Mouse (Mus musculus) v-Abl transformed pro-B cells (cell line): ENCODE results near the gene Atp8a1.

Experiments used
- in situ Hi-C, 2 experiments: fragments of 400-800 bp; cut with MboI; formaldehyde crosslinking; loops; one replicate each; pipeline ENCODE4 v1.15.1; 2025; ENCODE audit not compliant: unreplicated experiment in 2 of 2

Gene Atp8a1

GRCm38 (mm10) chr5:67797006-67797958 is 50.0 kb downstream of the Atp8a1 start:
- in situ Hi-C loops = no loop called here

- in situ Hi-C loops = no loop called here
These were observed 53.0 kb downstream of the Atp8a1 start for GRCm38 (mm10) chr5:67794129-67794800.

- in situ Hi-C loops = no loop called here
These were observed 64.5 kb downstream of the Atp8a1 start for GRCm38 (mm10) chr5:67782775-67783174.

- in situ Hi-C loops = no loop called here
These were observed 69.2 kb downstream of the Atp8a1 start for GRCm38 (mm10) chr5:67778026-67778425.

- in situ Hi-C loops = no loop called here
These were observed 73.0 kb downstream of the Atp8a1 start for GRCm38 (mm10) chr5:67774186-67774585.

GRCm38 (mm10) chr5:67768708-67769107 is 78.5 kb downstream of the Atp8a1 start:
- in situ Hi-C loops = loop anchor here in 1 of 2 experiments (10.0 kb wide), 1 partner anchor 56 kb away; no protein-coding TSS in a partner anchor

GRCm38 (mm10) chr5:67764798-67765197 is 82.4 kb downstream of the Atp8a1 start:
- in situ Hi-C loops = loop anchor here in 1 of 2 experiments (10.0 kb wide), 1 partner anchor 60 kb away; no protein-coding TSS in a partner anchor

GRCm38 (mm10) chr5:67758126-67758525 is 89.1 kb downstream of the Atp8a1 start:
- in situ Hi-C loops = loop anchor here (5.0 to 10.0 kb wide), 4 partner anchors 89 to 357 kb away; partner anchors contain the start of gene Atp8a1 (in 2 of the 2)

DNA sequence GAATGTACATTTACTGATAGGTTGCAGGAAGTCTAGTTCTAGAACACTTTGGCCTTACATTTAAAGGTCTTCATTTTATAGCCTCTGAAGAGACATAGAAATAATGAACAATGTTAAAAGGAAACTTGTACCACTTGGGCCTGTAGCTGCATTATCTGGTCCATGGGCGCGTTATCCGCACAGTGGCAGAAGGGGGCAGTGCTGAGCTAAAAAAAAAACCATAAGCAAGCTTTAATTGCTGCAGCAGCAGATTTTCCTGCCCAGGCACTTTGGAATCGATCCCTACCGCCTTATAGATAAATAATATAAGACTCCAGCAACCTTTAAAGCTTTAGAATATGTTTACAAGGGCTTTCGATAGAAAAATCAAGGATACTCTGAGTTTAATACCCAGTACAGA is 91.1 kb downstream of the Atp8a1 start:
- in situ Hi-C loops = loop anchor here (5.0 to 10.0 kb wide), 4 partner anchors 91 to 359 kb away; partner anchors contain the start of gene Atp8a1 (in 2 of the 2)

DNA sequence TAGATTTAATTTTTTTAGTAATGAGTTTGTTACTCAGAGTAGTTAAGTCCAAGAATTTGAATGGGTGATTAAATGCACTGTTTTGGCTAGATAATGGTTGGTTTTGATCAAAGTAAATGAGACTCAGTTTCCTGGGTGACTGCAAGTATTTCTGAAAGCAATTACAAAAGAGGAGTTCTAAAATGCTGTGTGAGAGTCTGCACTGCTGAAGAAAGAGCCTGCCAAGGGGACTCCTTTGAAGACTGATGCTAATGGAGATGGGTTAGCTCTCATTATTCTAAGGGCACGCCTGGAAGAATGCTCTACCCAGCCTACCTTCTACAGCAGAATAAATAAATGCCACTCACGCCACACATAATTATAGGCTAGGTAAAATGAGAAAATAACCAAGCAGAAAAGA is 94.2 kb downstream of the Atp8a1 start:
- in situ Hi-C loops = loop anchor here (10.0 kb wide), 1 partner anchor 362 kb away; no protein-coding TSS in a partner anchor

DNA sequence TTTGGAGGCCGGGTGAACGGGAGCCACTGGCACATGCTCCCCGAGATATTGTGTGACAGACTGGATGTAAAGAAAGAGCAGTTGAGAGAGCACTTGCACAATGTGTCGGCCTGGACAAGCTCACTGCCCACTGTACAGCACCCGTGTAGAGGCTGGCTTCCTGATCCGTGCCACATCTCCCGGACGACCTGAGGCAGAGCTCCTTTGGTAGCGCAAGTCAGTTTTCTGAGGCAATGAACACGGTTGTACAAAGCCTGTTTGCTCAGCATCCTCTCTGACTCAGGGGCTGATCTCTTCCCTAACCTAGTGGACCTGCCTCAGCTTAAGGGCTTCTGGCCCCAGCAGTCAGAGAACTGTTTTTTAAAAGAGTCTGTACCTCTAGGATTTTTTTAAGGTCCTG is 94.6 kb downstream of the Atp8a1 start:
- in situ Hi-C loops = loop anchor here (10.0 kb wide), 1 partner anchor 362 kb away; no protein-coding TSS in a partner anchor

DNA sequence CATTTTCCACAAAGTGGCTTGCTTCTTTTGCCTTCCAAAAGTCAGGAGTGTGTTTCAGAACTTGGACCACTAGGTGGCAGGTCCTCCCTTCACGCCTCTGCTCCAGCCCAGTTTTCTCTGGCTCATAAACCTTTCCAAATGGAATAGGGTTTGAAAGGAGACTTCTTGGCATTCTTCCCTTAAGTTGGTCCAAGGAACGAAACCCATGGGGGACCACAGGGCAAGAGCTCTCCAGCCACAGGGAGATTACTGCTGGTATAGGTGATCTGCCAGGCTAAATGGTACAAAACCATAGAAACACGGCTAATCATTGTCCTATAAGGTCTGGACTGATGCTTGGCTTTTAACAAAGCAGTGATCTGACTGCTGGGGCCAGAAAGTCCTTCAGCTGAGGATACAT is 95.2 kb downstream of the Atp8a1 start:
- in situ Hi-C loops = loop anchor here (10.0 kb wide), 1 partner anchor 363 kb away; no protein-coding TSS in a partner anchor

DNA sequence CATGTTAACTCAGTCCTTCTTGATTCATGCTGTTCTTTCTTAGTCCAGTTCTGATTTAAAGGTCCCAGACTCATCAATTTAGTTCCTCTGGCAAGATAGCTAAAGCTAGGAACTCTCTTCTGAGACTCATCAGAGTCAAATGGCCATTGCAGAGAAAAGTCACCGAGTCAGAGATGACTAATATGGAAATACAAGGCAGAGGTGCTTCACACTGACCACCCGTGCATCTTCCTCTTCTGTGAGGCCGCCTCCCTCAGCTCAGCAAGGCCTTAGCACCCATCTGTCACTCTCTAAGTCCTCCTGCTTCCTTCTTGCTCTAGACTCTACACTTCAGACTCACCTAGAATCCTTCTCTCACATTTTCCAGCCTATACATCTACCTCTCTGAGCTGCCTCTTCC is 108.0 kb downstream of the Atp8a1 start:
- in situ Hi-C loops = loop anchor here (25.0 kb wide), 2 partner anchors 677 to 1052 kb away; partner anchors contain the start of gene Uchl1 (in 1 of the 2)

GRCm38 (mm10) chr5:67738133-67738532 is 109.1 kb downstream of the Atp8a1 start:
- in situ Hi-C loops = loop anchor here (25.0 kb wide), 2 partner anchors 676 to 1051 kb away; partner anchors contain the start of gene Uchl1 (in 1 of the 2)

DNA sequence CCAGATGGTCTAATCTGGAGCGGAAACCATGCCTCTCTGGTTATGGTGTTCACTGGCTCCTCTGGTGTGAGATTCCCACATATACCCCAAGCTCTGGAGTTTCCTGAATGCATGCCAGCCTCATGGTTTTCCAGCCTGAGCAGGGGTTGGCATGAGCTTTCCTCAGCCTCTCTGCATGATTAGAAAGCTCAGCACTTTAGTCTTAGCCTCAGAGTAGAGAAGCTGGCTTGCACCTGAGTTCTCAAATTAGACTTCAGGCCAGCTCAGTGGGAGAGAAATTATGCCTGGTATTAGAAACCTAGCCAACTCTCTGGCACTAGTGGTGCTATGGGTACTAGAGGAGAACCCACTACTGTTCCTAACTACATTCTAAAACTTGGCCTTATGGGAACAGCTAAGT is 111.5 kb downstream of the Atp8a1 start:
- in situ Hi-C loops = loop anchor here (25.0 kb wide), 2 partner anchors 673 to 1048 kb away; partner anchors contain the start of gene Uchl1 (in 1 of the 2)

DNA sequence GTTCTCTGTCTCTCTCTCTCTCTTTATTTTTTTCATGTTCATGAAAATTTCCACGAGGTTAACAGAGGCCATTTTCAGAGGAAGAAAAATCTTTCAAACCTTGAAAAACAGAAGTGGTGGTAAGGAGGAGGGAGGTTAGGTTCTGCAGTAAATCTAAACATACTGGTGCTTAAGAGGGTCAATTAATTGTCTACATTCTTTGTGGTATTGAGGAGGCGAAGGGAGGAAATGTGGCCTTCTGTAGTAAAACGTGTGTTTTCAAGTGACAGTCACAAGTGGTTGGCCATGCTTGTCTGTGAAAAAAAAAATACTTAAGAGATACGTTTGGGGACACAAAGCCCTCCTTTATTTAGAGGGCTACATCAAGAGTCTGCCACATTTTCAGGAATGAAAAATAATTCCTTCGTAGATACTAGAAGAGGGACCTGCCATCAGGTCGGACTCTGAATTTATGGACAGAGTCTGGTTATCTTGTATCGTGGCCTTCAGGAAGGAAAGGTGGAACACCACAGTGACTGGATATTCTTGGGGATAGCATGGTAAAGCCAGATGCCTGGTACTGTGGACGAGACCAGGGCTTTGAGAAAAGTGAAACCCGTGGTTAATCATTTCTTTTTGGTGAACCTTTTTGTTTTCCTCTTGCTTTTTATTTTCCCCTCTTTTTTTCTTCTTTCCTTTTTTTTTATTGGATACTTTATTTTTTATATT is 113.5 kb downstream of the Atp8a1 start:
- in situ Hi-C loops = loop anchor here (25.0 kb wide), 2 partner anchors 671 to 1046 kb away; partner anchors contain the start of gene Uchl1 (in 1 of the 2)

GRCm38 (mm10) chr5:67733150-67733549 is 114.1 kb downstream of the Atp8a1 start:
- in situ Hi-C loops = loop anchor here (25.0 kb wide), 2 partner anchors 671 to 1046 kb away; partner anchors contain the start of gene Uchl1 (in 1 of the 2)

DNA sequence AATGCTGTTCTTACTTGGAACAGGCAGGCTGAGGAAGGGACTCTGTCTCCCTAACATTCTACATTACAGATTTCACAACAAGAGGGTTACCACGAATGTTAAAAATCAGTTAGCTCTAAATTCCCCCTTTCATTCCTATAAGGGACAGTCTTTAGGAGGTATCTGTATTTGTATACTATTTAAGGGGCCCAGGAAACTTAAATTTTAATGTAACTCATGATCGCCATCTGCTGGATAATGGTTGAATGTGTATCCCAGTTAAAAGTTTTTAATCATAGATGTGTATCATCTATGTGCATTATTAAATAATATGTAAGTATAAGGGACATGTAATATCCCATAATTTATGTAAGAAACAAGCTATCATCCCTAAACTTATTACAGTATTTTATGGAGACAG is 119.5 kb downstream of the Atp8a1 start:
- in situ Hi-C loops = loop anchor here (5.0 to 25.0 kb wide), 6 partner anchors 195 to 1040 kb away; partner anchors contain the start of genes Tmem33 (in 1 of the 2) and Uchl1 (in 1 of the 2)

DNA sequence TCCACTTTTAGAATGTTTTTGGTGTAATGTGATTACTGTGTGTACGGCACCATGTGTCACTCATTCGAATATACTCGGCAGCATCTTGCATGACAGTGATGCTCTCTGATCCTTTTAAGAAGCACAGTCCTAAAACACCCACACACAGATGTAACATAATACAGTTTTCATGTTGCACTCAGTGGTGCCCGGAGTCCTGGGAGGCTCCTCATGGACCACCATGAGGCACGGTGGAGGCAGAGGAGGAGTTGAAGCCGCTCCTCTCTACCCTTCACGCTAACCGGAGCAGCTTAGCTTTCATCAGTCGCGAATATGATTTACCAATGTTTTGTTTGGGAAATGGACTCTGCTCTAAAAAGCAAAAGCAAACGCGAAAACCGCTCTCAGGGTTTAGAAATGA is 120.4 kb downstream of the Atp8a1 start:
- in situ Hi-C loops = loop anchor here (5.0 to 25.0 kb wide), 6 partner anchors 195 to 1040 kb away; partner anchors contain the start of genes Tmem33 (in 1 of the 2) and Uchl1 (in 1 of the 2)

GRCm38 (mm10) chr5:67701641-67702040 is 145.6 kb downstream of the Atp8a1 start:
- in situ Hi-C loops = no loop called here
